Mouse (Mus musculus): ENCODE data around the gene Syt9.

The Syt9 gene

DNA sequence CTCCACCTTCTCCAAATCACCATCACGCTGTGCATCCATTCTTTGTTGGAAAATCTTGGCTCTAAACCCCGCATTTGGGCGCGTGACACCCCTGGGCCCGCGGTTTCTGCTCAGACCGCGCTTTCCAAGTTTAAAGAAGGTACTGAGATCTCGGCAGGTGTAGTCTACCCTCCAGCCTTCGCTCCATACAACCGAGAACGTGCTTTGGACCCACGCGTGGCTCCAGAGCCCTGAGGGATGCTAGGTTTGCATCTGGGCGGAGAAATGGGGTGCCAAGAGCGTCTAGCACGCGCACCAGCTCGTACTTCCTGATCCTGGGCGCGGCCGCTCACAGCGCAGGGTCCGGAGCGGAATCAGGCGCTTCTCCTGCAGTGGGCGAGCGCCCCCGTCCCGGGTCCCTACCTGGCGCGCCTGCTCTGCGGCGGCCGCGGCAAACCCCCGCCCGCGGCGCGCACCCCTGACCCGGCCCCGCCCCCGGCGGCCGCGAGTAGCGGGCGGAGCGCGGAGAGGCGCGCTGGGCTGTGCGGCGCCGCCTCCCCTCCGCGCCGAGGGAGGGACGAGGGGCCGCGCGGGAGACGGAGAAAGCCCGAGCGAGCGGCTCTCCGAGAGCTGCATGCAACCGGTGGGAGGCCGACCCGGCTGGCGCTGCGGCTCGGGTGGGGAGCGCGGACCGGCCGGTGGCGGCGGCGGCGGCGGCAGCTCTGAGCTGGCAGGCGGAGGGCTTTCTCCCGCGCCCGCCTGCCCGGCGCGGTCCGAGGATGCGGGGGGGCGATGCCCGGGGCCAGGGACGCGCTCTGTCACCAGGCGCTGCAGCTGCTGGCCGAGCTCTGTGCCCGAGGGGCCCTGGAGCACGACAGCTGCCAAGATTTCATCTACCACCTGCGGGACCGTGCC, at the start of gene Syt9:
Syt9 (plus strand) TSS at position 497 of the 894 bp plus-strand sequence.
- WGBS = 1% methylated on average over 95 of the region's 102 CpGs

DNA sequence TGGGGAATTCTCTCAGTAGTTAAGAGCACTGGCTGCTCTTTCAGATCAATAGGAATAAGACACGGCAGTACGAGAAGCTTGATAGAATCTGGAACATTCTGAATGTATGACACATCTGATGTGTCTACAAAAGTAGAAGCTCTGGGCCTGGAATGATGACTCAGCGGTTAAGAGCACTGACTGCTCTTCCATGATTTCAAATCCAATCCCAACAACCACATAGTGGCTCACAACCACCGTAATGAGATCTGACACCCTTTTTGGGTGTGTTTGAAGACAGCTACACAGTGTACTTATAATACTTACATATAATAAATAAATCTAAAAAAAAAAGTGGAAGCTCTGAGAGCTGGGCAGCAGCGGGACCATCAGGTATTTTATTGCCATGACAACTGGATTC, 31.5 kb upstream of the Syt9 start:
- whole genome bisulfite sequencing = 79% methylated on average over 5 of the region's 5 CpGs

DNA sequence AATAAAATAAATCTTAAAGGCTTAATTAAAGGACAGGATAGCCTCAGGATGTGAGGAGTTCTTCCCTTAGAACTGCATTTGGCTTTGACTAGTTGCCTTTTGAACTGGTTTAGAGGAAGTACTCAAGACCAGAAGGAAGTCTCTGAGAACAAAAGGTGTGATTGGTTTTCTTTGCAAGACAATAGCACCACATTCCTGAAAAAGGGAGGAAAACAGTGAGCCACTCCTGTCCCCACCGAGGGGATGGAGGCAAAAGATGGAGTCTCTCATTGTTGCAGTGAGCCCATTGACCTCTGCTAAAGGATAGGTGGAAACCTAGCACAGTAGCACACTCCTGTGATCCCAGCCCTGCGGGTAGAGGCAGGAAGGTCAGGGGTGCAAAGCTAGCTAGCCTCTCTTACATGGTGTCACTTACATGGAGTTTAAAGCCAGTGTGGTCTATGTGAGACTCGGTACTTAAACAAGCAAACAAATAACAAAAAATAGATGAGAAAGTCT, 30.9 kb upstream of the Syt9 start:
- 62% methylated on average over 3 of the region's 3 CpGs for WGBS

DNA sequence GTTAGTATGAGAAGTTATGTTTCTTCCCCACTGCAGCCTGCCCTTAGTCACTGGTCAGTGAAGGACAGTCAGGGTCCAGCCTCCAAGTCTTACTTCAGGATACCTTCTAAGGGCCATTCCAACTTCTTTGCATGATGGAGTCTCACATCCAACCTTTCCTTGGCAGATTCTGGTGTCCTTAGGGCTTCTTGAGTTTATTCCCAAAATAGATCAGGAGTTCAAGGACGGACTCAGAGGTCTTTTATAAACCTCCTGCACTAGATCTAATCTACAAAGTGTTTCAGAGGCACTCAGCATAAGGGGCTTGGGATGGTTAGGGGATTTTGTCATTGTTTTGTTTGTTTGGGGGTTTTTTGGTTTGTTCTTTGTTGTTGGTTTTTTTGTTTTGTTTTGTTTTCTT, 30.3 kb upstream of the Syt9 start:
- 83% methylated on average over 1 of the region's 1 CpGs for WGBS

DNA sequence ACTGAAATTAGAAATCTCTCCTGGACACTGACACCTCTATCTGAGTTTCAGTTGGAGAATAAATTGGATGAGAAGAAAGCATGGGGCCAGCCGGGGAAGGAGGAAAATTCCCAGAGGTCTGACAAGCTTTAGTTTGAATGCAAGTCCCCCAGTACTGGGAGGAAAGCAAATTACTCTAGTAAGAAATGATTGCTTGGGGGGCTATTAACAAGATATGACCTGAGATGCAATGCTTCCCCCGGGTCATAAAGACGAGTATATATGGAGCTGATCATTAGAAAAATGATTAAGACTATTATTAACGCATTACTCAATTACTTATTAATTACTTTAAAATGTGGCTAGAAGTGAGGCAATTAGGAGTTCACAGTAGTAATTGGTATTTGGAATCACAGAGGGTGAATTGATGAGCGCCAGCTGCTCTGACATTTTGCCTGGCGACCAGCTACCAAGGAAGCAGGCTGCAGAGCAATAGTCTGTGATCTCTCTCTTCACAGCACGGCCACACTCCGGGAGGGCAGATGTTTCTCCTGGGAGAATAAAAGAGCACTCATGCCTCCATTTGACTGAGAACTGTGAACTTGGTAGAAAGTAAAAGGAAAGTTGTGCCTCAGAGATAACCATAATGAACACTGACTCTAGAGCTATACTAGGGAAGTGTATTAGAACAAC, 28.9 kb upstream of the Syt9 start:
- 38% methylated on average over 8 of the region's 8 CpGs for WGBS

DNA sequence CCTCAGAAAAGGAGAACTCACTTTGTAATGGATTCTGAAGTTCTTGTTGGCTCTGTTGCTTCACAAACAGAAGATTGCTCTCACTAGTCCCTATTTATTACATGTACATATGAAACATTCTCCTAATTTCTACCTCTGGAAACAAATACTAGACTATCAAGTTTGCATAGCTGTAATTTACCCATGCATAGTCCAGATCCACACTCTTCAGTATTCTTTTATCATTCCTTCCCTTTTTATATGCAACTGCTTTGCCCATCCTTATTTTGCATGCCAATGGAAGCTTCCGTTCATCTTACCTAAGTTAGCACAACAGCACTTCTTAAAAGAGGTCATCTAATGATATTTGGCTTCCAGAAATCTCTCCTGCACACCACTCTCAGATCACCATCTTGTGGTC, 21.3 kb upstream of the Syt9 start:
- WGBS = 88% methylated on average over 1 of the region's 1 CpGs

DNA sequence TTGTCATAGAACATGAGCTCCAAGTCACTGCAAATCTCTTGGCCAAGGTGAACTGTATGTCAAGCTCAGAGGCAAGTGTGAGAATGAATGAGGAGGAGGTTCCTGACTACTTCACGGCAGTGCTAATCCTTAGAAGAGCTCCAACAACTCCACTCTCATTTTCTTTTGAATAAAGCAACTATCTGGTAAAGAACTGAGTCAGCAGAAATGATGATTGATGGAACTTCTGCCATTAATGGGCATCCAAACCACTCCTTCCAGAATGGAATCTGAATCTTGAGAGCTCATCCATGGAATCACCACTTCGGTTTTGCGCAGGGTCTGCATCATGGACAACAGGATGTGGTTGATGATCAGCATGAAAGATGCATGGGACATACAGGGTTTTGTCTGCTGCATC, 8.4 kb upstream of the Syt9 start:
- WGBS = 87% methylated on average over 3 of the region's 3 CpGs

DNA sequence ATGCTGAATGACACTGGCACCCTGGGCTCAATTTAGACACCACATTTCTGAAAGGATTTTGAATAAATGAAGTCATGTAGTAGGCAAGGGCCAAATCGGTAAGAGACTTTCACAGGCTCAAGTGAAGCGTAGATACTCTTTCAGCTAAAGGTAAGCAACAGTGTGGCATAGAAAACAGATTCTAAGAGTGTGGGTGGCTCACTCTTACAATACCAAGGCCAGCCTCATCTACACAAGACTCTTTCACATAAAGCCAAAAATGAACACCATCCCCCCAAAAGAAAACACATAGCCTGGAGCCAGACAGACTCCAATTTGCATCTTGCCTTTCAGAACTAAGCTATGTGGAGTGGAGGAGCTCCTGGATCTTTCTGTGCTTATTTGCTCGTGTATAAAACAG, 7.9 kb upstream of the Syt9 start:
- WGBS = 59% methylated on average over 3 of the region's 3 CpGs

DNA sequence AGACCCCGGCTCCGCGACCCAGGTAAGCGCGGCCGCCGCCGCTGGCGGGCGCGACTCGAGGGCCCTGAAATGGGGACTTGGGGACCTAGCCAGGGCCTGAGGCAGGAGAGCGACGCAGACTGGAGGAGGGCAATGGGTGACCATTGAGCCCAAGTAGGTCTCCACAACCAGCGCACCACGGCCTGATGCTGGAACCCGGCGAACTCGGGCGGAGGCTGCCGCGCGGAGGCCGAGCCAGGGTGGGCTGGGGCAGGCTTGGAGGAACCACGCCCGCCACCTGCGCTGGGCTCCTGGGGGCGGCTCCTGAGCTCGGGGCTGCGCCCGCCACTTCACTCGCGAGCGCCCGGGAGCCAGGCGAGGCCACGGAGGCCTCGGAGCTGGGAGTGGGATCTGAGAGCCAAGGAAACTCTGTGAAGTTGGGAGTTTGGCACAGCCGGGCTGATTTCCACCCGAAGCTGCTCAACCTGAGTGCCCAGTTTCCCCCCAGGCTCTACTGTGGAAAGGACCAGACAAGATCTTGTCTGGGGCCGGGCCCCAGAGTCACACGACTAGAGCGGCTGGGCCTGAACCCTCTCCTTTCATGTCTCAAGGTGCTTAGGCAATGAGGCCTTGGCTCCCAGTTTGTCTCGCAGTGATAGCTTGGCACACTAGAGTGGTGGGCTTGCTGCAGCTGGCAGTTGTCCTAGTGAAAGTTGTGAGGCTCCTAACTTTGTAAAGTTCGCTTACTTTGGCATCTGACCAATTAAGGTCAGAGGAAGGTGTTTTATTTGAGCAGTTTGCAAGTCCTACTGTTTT, 795 bp downstream of the Syt9 start:
- WGBS = 7% methylated on average over 40 of the region's 45 CpGs

DNA sequence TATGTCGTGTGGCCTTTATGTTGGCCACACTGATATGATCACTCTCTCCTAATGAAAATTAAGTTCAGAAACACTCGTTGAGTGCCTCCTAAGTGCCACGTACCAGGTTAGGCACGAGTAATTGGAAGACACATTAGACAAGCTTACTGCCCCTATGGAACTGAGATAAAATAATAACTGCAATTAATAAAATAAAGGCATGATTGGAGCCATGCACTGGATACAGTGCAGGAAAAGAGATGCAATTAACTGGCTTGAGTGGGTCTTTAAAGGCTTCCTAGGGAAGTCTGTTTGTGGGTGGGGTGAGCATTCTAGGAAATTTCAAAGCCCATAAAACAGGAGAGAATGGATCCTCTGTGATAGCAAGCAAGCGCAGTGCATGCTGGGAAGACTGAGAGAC, 10.0 kb downstream of the Syt9 start:
- WGBS = 87% methylated on average over 5 of the region's 5 CpGs

DNA sequence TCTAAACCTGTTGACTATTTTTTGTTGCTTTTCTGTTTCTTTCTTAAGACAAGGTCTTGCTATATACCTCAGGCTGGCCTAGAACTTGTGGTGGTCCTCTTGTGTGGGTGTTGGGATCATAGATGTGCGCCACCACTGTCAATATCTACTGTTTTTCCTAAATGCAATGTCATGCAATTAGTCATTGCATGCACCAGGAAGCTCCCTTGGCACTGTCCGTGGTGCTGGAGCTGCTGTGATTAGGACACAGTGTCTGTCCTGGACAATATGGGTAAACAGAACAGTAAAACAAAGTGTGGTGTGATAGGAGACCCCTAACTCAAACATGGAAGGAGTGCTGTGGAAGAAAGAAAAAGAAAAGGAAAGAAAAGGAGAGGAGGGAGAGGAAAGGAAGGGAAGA, 22.2 kb downstream of the Syt9 start:
- 81% methylated on average over 2 of the region's 2 CpGs for WGBS

DNA sequence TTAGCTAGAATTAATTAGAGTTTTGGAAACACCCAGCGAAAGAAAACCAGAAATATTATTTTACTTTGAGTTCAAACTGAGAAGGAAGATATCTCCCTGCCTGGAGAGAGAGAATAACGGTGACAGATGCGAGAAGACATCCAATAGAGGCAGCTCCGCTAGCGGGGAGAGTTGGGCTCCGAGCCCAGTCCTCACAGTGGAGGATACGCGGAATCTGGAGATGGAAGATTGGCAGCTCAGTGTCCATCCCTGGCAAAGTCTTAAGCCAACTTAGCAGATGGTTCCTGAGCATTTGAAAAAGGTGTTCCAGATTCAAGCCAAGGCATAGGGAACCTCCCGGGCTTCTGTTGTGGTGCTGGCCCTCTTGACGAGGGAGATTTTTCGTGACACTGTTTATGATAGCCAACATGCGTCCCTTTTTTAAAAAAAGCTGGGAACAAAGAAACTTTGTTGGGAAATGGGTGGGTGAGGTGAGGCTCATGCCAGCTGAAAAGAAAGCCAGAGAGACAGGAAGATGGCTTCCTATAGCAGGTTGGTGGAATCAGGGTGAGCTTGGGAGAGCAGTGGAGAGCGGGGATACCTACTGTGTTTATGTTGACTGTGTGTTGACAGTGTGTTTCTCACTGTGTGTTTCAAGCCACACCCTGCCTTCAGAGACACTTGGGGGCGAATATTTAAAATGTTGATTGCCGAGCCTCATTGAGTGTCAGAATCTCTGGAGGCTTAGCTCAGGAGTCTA, 29.7 kb downstream of the Syt9 start:
- WGBS = 57% methylated on average over 15 of the region's 15 CpGs

DNA sequence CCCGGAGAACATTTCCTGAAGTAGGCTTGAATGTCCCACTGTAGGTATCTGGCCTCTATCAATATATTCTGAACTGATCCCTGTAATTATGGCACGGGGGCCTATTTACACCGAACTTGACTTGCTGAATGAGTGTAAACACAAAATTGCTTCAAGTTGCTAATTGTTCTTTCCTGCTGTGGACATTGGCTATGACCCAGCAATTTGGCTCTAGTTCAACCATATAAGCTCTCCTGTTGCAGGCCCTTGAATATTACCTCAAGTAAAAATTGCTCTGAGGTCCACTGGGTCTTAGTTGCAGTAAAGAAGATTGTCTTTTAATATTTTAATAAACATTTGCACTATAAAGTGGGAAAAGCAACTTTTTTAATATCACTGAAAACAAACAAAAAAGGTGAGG, 32.7 kb downstream of the Syt9 start:
- WGBS = 74% methylated on average over 3 of the region's 3 CpGs

DNA sequence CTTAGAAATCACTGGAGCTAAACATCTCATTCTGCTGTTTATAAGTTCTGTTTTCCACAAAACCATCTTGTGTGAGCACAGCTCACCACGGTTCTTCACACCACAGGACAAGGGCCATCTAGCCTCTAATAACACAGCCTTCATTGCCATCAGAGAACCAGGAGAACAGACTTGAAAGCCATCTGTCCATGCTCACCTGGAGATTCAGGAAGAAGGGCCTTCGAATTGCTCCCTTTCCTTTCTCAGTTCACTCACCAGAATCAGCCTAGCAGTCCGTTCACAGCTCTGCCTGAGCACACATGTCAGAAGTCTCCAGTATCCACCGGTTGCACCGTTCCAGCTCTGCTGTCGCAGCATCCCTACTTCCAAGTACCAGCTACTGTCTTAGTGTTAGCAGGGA, 44.4 kb downstream of the Syt9 start:
- WGBS = 84% methylated on average over 6 of the region's 6 CpGs

DNA sequence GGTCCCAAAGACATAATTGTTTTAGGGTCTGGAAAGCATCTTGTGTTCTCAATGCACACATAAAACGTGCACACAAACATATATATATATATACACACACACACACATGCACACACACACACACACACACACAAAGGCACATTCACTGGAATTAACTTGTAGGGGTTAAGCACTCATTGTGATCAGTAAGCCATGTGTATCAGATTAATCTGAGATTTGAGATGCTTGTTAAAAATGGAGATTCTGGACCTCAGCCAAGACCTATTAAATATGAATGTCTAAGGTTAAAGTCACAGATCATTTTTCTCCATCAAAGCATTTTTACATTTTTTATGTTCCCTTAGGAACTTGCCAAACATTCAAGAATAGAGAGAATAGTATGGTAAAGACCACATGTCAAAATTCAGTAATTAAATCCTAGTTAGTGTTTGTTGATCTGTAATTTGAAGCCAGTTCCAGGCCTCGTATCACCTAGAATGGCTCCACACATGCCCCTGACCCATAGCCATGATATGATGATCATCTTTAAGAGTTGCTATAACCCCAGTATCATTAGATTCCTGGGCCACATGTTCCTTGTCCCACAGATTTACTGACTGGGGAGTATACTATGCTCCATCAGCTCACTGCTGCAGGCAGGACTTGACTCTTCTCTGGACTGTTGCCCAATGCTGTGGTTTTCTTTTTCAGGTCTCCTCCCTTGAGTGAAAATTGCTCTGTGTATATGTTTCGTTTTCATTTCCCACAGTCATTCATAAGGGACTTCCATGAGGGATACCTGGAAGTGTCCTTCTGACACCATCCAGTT, 46.7 kb downstream of the Syt9 start:
- WGBS = 72% methylated on average over 3 of the region's 3 CpGs

DNA sequence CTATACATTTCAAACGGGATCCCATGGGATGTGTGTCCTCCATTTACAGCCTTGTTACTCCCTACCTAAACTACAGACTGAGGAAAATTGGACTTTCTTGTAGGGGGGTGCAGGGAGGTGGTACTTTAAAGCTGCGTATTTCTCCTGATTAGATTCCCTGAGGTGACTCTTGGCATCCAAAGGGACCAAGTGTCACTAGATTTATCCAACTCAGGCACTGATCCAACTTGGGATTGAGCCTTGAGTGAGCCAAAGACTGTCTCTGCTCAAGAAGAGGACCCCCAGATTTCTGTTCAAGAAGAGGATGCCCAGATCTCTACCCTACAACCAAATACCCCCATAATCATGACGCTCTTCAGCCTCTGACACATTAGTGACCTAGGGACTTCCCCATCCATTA, 66.9 kb downstream of the Syt9 start:
- 92% methylated on average over 3 of the region's 3 CpGs for WGBS

DNA sequence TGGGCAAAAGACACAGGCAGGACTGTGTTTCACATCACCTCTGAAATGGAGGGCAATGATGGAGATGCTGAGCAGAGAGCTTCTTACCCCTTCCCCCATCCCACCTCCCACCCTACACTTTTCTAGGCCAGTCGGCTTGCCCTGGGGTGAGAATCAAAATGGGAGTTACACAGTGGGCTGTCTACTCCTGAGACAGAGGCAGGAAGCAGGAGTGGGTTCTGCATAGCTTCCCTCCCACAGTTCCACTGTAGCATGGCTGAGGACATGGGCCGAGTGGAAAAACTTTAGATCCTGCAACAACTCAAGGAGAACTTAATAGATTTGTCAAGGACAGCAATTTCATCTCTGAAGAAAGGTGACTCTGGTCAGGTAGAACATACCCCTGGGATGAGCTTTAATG, 84.1 kb downstream of the Syt9 start:
- WGBS = 54% methylated on average over 2 of the region's 2 CpGs

DNA sequence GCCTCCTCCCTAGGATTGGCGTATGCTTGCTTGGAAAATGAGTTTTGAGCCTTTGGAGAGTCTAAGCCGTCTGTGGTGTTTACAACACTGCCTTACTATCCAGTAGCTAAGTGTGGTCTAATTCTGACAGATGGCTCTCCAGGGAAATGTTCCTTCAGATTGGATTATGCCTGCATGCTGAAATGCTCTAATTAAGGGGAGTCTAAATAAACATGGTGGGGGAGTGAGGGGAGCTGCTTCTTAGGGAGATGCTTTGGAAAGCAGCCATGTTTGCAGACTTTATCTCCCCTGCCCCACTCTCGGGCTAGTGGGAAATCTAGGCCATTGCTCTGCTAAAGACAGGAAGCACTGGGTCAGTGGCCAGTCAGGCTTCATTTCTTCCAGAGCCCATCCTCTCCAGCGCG, 84.6 kb downstream of the Syt9 start:
- 48% methylated on average over 5 of the region's 5 CpGs for WGBS

DNA sequence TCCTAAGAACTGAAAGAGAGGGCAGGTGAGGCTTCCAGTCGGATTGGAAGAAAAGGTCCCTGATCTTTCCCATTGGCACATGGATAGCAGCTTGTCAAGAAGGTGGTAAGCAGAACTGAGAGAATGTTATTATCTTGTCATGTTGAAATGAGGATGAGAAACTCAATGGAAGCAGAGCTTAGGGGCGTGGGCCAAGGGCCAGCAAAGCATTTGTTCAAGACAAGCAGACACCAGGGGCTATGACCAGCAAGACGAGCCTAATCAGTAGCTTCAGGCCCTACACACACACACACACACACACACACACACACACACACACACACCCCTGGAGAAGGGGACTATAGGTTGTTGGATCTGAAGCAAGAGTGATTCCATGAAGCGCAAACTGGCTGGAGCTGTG, 90.6 kb downstream of the Syt9 start:
- WGBS = 80% methylated on average over 4 of the region's 4 CpGs

DNA sequence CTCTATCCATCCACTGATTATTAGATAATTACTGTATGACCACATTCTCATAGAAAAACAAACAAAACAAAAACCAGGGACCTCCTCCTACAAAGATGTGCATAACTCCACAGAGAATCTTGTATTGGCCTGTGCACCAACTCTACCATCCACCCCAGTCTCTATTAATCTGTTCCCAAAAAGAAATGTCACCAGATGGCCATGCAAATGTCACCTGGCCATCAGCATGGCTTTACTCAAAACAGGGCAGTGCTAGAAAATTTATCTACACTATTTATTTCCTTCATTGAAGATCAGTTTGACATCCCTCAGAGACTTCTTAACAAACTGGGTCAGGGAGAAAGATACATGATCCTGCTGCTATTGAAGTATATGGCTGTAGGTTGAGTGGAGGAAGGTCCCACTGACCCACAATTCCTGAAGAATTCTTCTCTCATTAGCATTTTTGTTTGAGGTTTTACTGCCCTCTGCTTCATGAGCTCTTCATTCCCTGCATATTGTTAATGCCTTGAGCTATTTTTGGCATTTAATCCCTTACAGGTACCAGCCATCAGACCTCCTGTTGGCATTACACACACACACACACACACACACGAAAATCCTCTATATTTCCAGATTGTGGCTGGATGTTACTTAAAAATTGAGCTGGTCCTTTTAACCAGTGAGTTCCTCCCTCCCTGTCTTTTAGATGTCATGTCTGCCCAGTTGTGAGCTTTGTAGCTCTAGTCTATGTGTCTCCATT, 91.3 kb downstream of the Syt9 start:
- WGBS = 62% methylated on average over 1 of the region's 1 CpGs

All from cerebral cortex, adult 2 months (tissue).